Mouse (Mus musculus) embryonic facial prominence, embryonic 15.5 days (tissue): ENCODE results near the gene Ptpn20. TPM values are rescaled to one million over a fixed set of nuclear protein-coding genes. Genes with fewer than 3 reads are reported as not detected.
A peak's percentile ranks its signal among the peaks of the same experiment; 100 is the strongest.

Source experiments
- ATAC-seq: fragments of 200-750 bp; cut with Nextera tagmentation; 2 replicates; pipeline ENCODE4 v1.8.0; 2017; ENCODE audit warnings: low read depth, moderate TSS enrichment; ENCODE audit not compliant: insufficient number of reproducible peaks, low FRiP score, low TSS enrichment
- H3K27ac ChIP-seq: fragments of 300-500 bp; sonication (generic); replicated peaks from 2 replicates; pipeline ENCODE4 v1.5.1; 2015; ENCODE audit warnings: mild to moderate bottlenecking, inconsistent platforms
- H3K27me3 ChIP-seq: fragments of 300-500 bp; sonication (generic); 2 replicates; pipeline ENCODE4 v1.6.1; 2015; ENCODE audit warnings: inconsistent platforms
- H3K36me3 ChIP-seq: fragments of 300-500 bp; sonication (generic); 2 replicates; pipeline ENCODE4 v1.6.1; 2015; ENCODE audit warnings: mild to moderate bottlenecking, inconsistent platforms
- H3K4me1 ChIP-seq: fragments of 300-500 bp; sonication (generic); 2 replicates; pipeline ENCODE4 v1.6.1; 2015; ENCODE audit warnings: inconsistent platforms
- H3K4me2 ChIP-seq: fragments of 300-500 bp; sonication (generic); replicated peaks from 2 replicates; pipeline ENCODE4 v1.6.1; 2015; ENCODE audit warnings: mild to moderate bottlenecking, inconsistent platforms
- H3K4me3 ChIP-seq: fragments of 300-500 bp; sonication (generic); replicated peaks from 2 replicates; pipeline ENCODE4 v1.5.1; 2015; ENCODE audit warnings: mild to moderate bottlenecking, inconsistent platforms
- H3K9ac ChIP-seq: fragments of 300-500 bp; sonication (generic); 2 replicates; pipeline ENCODE4 v1.6.1; 2015; ENCODE audit warnings: inconsistent platforms
- H3K9me3 ChIP-seq: fragments of 300-500 bp; sonication (generic); replicated peaks from 2 replicates; pipeline ENCODE4 v1.6.1; 2016; ENCODE audit warnings: inconsistent platforms
- WGBS: fragments of 180-500 bp; shearing (Covaris S2); methylation state at CpG from one replicate; pipeline ENCODE4 v1.1.7; 2015; 5-methylcytosine and 5-hydroxymethylcytosine counted together
- polyA plus RNA-seq: library from polyadenylated mRNA; unstranded; fragments of >200 nt; fragmentation: Nextera tagmentation; extraction: Ambion mirVana; gene quantifications from 2 replicates; pipeline ENCODE4 v1.2.1, GENCODE M21; 2015

Gene Ptpn20
- polyA plus RNA-seq, 1 experiment from 2014 or later, result 0.13 TPM

DNA sequence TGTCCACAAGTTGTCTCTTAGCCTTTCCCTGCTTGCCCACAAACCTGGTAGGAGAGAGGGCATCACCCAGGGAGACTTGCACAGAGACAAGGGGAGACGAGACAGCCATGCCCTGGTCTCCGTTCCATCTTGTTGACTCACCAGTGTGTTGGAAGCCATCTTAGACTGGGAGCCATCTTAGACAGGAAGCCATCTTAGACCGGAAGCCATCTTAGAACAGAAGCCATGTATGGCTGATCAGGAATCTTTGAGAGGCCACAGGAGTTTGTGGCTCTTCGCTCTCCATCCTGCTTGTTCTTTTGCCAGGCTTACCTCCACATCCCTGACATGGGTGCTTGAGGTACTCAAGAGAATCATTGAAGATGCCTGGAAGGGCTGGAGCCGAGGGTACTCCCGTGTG lies 89.0 kb downstream of the Ptpn20 start:
- H3K4me2 ChIP-seq, result no peak overlapping the region
- H3K4me3 ChIP-seq, result no peak overlapping the region
- WGBS, result 93% methylated on average over 6 of the region's 6 CpGs
- H3K27ac ChIP-seq, result no peak overlapping the region
- H3K36me3 ChIP-seq, result no peaks in the 10 kb centered on the region
- no peak overlapping the region for H3K9ac ChIP-seq
- H3K27me3 ChIP-seq, result no peaks in the 10 kb centered on the region
- H3K9me3 ChIP-seq, result no peaks in the 10 kb centered on the region
- ATAC-seq, result no peak
- peaks cover 7% of the 10 kb centered on the region; the same call in 1 of the 2 replicates for H3K4me1 ChIP-seq

DNA sequence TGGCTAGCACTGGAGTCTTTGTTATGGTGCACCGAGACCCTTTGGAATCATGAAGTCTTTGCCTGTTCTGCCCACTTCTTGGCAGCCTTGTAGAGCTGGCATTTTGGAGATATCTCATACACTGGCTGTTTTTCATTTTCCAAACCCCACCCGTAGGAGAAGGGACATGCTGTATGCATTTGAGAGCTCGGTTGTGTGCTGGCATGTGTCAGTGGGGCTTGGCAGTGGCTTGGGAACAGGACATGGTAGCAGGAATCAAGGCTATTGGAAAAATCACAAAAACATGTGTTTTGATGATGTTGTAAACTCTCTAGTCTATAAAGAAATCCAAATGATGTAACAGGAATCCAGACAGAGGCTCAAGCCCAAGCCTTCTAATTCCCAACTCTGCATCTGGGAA lies 89.7 kb downstream of the Ptpn20 start:
- Histone ChIP-seq H3K9me3 (no peaks in the 10 kb centered on the region), H3K27ac (peak overlapping the region; percentile 25; the same call in 1 of the 2 replicates), H3K4me2 (no peak overlapping the region), H3K36me3 (no peaks in the 10 kb centered on the region), H3K9ac (no peak overlapping the region), H3K4me3 (no peak overlapping the region), H3K27me3 (no peaks in the 10 kb centered on the region), H3K4me1 (peaks cover 5% of the 10 kb centered on the region; the same call in 1 of the 2 replicates)
- WGBS, result 46% methylated on average over 3 of the region's 3 CpGs
- no peak for ATAC-seq

DNA sequence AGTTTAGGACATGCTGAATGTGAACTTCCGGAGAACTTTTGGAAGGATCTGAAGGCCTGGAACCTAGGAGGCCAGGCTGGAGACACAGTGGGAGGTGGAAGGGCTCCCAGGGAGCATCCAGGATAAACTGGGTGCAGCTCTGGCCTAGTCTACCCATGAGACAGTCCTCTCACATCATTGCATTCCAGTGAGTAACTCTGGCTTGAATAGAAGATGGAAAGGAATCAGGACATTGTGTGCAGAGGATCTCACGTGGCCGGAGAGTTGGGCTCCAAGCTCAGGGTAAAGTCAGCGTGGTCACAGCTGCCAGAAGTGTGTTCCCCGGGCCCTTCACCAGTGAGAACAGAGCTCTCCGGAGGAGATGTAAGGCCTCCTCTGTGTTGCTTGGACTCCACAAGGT lies 91.6 kb downstream of the Ptpn20 start:
- H3K9me3 ChIP-seq, result no peaks in the 10 kb centered on the region
- H3K4me2 ChIP-seq, result no peak overlapping the region
- no peak for ATAC-seq
- H3K9ac ChIP-seq, result no peak overlapping the region
- H3K4me3 ChIP-seq, result no peak overlapping the region
- WGBS, result 91% methylated on average over 6 of the region's 6 CpGs
- H3K27ac ChIP-seq, result no peak overlapping the region
- no peaks in the 10 kb centered on the region for H3K27me3 ChIP-seq
- peaks cover 4% of the 10 kb centered on the region; the same call in 1 of the 2 replicates for H3K4me1 ChIP-seq
- no peaks in the 10 kb centered on the region for H3K36me3 ChIP-seq

DNA sequence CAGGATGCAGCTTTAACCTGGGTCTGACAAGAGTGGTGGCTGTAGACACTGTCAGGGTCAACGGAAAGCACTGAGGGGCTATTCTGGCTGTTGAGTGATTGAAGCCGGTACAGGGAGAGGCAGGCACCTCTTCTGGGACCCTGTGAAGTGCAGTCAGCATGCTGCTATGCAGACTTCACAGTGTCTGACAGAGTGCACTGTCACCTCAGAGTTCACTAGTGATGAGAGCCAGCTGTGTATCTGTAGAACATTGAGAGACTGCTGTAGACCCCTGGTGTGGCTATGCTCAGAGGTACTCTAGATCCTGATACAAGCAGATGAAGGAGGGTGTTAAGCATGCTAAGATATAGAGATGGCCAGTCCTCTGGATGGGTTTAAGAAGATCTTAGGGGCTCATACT lies 93.8 kb downstream of the Ptpn20 start:
- Histone ChIP-seq H3K36me3 (no peaks in the 10 kb centered on the region), H3K4me3 (no peak overlapping the region), H3K4me1 (peaks cover 4% of the 10 kb centered on the region; the same call in 1 of the 2 replicates), H3K4me2 (no peak overlapping the region), H3K27me3 (no peaks in the 10 kb centered on the region), H3K9ac (no peak overlapping the region), H3K27ac (no peak overlapping the region), H3K9me3 (no peaks in the 10 kb centered on the region)
- ATAC-seq, result no peak
- 74% methylated on average over 2 of the region's 2 CpGs for WGBS

DNA sequence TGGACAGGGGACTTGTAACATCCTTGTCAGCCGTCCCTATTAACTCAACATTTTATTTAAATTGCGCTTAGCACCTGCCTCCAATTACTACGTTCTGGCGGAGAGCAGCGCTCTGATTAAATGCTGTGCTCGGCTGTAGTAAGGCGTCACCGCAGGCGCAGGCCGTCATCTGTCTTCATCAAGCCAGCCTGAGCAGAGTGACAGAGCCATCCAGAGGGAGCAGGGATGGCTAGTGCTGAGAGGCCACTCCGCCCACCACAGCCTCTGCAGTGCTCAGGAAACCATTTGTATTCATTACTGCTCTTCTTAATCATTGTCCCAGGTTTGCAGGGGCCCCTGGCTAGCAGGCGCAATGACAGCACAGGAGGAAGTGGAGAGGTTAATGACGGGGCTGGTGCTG lies 94.7 kb downstream of the Ptpn20 start:
- no peak for ATAC-seq
- 35% methylated on average over 13 of the region's 13 CpGs for WGBS

DNA sequence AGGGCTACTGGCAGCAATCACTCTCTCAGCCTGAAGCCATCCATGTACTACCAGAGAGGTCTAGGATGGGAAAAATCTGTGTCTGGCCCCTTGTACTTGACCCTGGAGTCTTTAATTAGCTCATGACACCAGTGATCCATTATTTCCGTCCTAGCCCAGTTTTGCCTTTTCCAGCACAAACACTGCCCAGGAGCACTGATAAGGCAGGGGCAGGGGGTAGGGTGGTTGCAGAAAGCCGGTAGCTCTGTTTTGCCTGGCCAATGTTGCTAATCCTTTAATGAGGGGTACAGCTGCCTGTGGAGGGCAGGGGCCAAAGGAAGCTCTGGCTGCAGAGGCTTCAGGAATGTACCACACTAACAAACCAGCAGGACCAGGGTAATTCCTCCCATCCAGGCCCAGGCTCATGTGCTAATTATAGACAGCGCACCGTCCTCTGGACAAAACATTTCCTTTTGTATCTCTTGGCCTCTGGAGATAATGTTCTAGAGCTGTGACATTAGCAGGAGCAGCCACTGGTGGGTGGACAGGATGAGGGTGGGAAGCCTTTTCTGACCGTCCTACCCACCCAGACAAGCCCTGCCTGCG lies 98.5 kb downstream of the Ptpn20 start:
- no peaks in the 10 kb centered on the region for H3K9me3 ChIP-seq
- no peak overlapping the region for H3K4me2 ChIP-seq
- WGBS, result 38% methylated on average over 6 of the region's 6 CpGs
- H3K27me3 ChIP-seq, result peaks cover 4% of the 10 kb centered on the region; the same call in 1 of the 2 replicates
- no peak overlapping the region for H3K4me3 ChIP-seq
- no peak overlapping the region for H3K27ac ChIP-seq
- no peaks in the 10 kb centered on the region for H3K36me3 ChIP-seq
- H3K4me1 ChIP-seq, result peaks cover 24% of the 10 kb centered on the region
- no peak overlapping the region for H3K9ac ChIP-seq
- no peak for ATAC-seq

More for the DNA sequence above, 94.7 kb downstream of the Ptpn20 start:
- H3K27ac ChIP-seq, result no peak overlapping the region
- H3K27me3 ChIP-seq, result no peaks in the 10 kb centered on the region; the same call in 1 of the 2 replicates
- H3K36me3 ChIP-seq, result no peaks in the 10 kb centered on the region
- no peak overlapping the region for H3K9ac ChIP-seq
- H3K9me3 ChIP-seq, result no peaks in the 10 kb centered on the region
- H3K4me2 ChIP-seq, result no peak overlapping the region
- 0 out of 2 replicates have a peak, but pooled peaks cover 4% of the 10 kb centered on the region for H3K4me1 ChIP-seq
- no peak overlapping the region for H3K4me3 ChIP-seq

DNA sequence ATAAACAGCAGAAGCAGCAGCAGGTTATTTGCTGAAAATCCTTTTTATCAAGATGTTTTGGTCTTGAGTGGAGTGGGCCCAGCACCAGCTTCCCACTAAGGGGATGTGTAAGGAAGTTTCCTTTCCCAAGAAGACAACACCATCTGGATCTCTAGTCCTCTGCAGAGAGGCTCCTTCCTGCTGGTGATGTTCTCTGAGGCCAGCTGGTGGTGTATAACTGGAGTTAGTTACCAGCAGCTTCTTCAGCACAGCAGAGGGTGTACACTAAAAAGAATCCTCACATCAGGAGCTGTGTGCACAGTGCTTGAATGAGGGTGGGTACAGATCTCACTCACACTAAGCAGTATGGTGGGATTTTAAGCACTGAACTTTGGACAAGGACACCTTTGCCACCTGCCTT lies 100.0 kb downstream of the Ptpn20 start:
- Histone ChIP-seq H3K4me1 (peaks cover 20% of the 10 kb centered on the region), H3K9ac (no peak overlapping the region), H3K27me3 (peaks cover 5% of the 10 kb centered on the region; the same call in 1 of the 2 replicates), H3K27ac (no peak overlapping the region), H3K9me3 (no peaks in the 10 kb centered on the region), H3K4me3 (no peak overlapping the region), H3K36me3 (no peaks in the 10 kb centered on the region), H3K4me2 (no peak overlapping the region)
- no peak for ATAC-seq

Other genes starting within 250 kb of the Ptpn20 start
- 15.2 and 17.8 TPM in 2 replicates for gene Mapk8, start 142.0 kb upstream of the Ptpn20 start, polyA plus RNA-seq
- 0.50 and 1.1 TPM in 2 replicates for gene Frmpd2, start 117.5 kb upstream of the Ptpn20 start, polyA plus RNA-seq